Mouse (Mus musculus): ENCODE data around the gene Selenow. TPM values are rescaled to one million over a fixed set of nuclear protein-coding genes. Genes with fewer than 3 reads are reported as not detected.

The Selenow gene
- total RNA-seq, 2 experiments from 2014 or later: 179 to 265 TPM

- no peak for DNase-seq (ENCODE audit: low spot score in 2 of 2)
Observed at GRCm38 (mm10) chr7:15907971-15908590, 14.1 kb downstream of the Selenow start.

- no peak for DNase-seq (ENCODE audit: low spot score in 2 of 2)
Observed at GRCm38 (mm10) chr7:15906602-15907001, 15.6 kb downstream of the Selenow start.

- DNase-seq (ENCODE audit: low spot score in 2 of 2): no peak
Observed at GRCm38 (mm10) chr7:15905861-15906260, 16.3 kb downstream of the Selenow start.

- no peak for DNase-seq (ENCODE audit: low spot score in 2 of 2)
Observed at GRCm38 (mm10) chr7:15901366-15902048, 20.7 kb downstream of the Selenow start.

GRCm38 (mm10) chr7:15894251-15894650 lies 28.0 kb downstream of the Selenow start:
- DNase-seq (ENCODE audit: low spot score in 2 of 2): no peak

GRCm38 (mm10) chr7:15884127-15884526 lies 38.1 kb downstream of the Selenow start:
- DNase-seq (ENCODE audit: low spot score in 2 of 2): no peak

- DNase-seq (ENCODE audit: low spot score in 2 of 2): no peak
Observed at GRCm38 (mm10) chr7:15882317-15882716, 39.9 kb downstream of the Selenow start, which contains the start of gene Crxos. Gene Crxos (plus strand): TSS chr7:15882617.

GRCm38 (mm10) chr7:15881831-15882230 lies 40.4 kb downstream of the Selenow start:
- no peak for DNase-seq (ENCODE audit: low spot score in 2 of 2)

GRCm38 (mm10) chr7:15881388-15881787 lies 40.8 kb downstream of the Selenow start:
- no peak for DNase-seq (ENCODE audit: low spot score in 2 of 2)

GRCm38 (mm10) chr7:15879756-15880155 lies 42.4 kb downstream of the Selenow start, which contains the start of gene Crx:
Gene Crx (minus strand): TSS chr7:15879968.
- DNase-seq (ENCODE audit: low spot score in 2 of 2): no peak

Other genes with a start within 250 kb of the Selenow start
- gene Obox5, start 172.3 kb downstream of the Selenow start, total RNA-seq (2021): not detected
- gene Obox6, start 82.7 kb downstream of the Selenow start, total RNA-seq (2021): not detected
- gene Crx, start 42.4 kb downstream of the Selenow start, total RNA-seq (2021): not detected
- under 1 TPM in 1 of 2 experiments, not detected in 1; 0.20 TPM for gene Crxos, start 39.8 kb downstream of the Selenow start, total RNA-seq (2021)
- gene Nop53, start 23.7 kb upstream of the Selenow start, total RNA-seq (2021): 100 to 1,000 TPM; 181 to 185 TPM
- gene Ehd2, start 45.2 kb upstream of the Selenow start, total RNA-seq (2021): 100 to 1,000 TPM in 1 of 2 experiments, 10 to 100 TPM in 1; 28.7 to 121 TPM
- 1 to 10 TPM; 8.4 to 8.6 TPM for gene Bicra, start 125.5 kb upstream of the Selenow start, total RNA-seq (2021)
- not detected for gene Zfp541, start 139.4 kb upstream of the Selenow start, total RNA-seq (2021)
- gene Napa, start 176.1 kb upstream of the Selenow start, total RNA-seq (2021): 100 to 1,000 TPM; 160 to 178 TPM
- gene Kptn, start 197.5 kb upstream of the Selenow start, total RNA-seq (2021): 10 to 100 TPM; 19.6 to 20.7 TPM
- 1 to 10 TPM; 2.0 to 2.5 TPM for gene Slc8a2, start 207.4 kb upstream of the Selenow start, total RNA-seq (2021)

Measured in adrenal gland, adult 18-20 months (tissue).